Mouse (Mus musculus): ENCODE measurements around the gene Fam78a.

- no peak for TF ChIP-seq POLR2A (IDR thresholded peaks at IDR 0.05; ENCODE audit: insufficient read depth, low read length)
- TF ChIP-seq CTCF (IDR thresholded peaks at IDR 0.05; ENCODE audit: low read depth, low read length): no peak
- no peak for TF ChIP-seq EP300 (IDR thresholded peaks at IDR 0.05; ENCODE audit: insufficient read depth, low read depth, low read length)
These were observed 574 bp upstream of the Fam78a start for GRCm38 (mm10) chr2:32085231-32085630.

Measured in ES-Bruce4 (cell line).